Mouse (Mus musculus): ENCODE results near the gene Hmgn3. TPM values are rescaled to one million over a fixed set of nuclear protein-coding genes. Genes with fewer than 3 reads are reported as not detected.
"Not testable (repeated sequence)": the region's sequence is repeated elsewhere in the genome, so short reads cannot be mapped to it uniquely, and the experiment has no call there.

The Hmgn3 gene
- 1 to 10 TPM; 7.0 to 8.1 TPM for total RNA-seq (2021)
- long read RNA-seq, experiment 1, partial matches to known transcripts, result 1 of 13 reads
- long read RNA-seq, experiment 1, other reads (novel, unspliced or antisense), result 3 of 13 reads
- long read RNA-seq, experiment 2, transcript Hmgn3-202 (6 exons, 983 nt), result minor isoform, 7 of 30 reads
- long read RNA-seq, experiment 2, transcript Hmgn3-208 (2 exons, 560 nt), result minor isoform, 7 of 30 reads
- long read RNA-seq, experiment 2, transcript Hmgn3-201 (6 exons, 862 nt), result major isoform, 8 of 30 reads
- long read RNA-seq, experiment 2, partial matches to known transcripts, result 5 of 30 reads
- long read RNA-seq, experiment 2, other reads (novel, unspliced or antisense), result 1 of 30 reads

- DNase-seq, result peak; percentile 91
Observed at GRCm38 (mm10) chr9:83146446-83147188, at the start of gene Hmgn3. Gene Hmgn3, minus strand, starts transcription at chr9:83146685.

- no peak for DNase-seq
Observed at GRCm38 (mm10) chr9:83195765-83196164, 49.3 kb upstream of the Hmgn3 start.

- DNase-seq, result no peak
Observed at GRCm38 (mm10) chr9:83195007-83195406, 48.5 kb upstream of the Hmgn3 start.

- DNase-seq, result no peak
Observed at GRCm38 (mm10) chr9:83187752-83188151, 41.3 kb upstream of the Hmgn3 start.

GRCm38 (mm10) chr9:83145591-83146445 is 667 bp downstream of the Hmgn3 start:
- DNase-seq, result peak; percentile 55

- DNase-seq, result no peak
Observed at GRCm38 (mm10) chr9:83129831-83130230, 16.7 kb downstream of the Hmgn3 start.

- no peak for DNase-seq
Observed at GRCm38 (mm10) chr9:83127840-83128239, 18.6 kb downstream of the Hmgn3 start.

GRCm38 (mm10) chr9:83126482-83126881 is 20.0 kb downstream of the Hmgn3 start:
- DNase-seq, result not testable (repeated sequence)

GRCm38 (mm10) chr9:83119211-83119610 is 27.3 kb downstream of the Hmgn3 start:
- DNase-seq, result no peak

GRCm38 (mm10) chr9:83117486-83117885 is 29.0 kb downstream of the Hmgn3 start:
- DNase-seq, result no peak

- DNase-seq, result no peak
Observed at GRCm38 (mm10) chr9:83116774-83117474, 29.6 kb downstream of the Hmgn3 start.

GRCm38 (mm10) chr9:83115676-83116075 is 30.8 kb downstream of the Hmgn3 start:
- DNase-seq, result no peak

GRCm38 (mm10) chr9:83113800-83114217 is 32.7 kb downstream of the Hmgn3 start:
- no peak for DNase-seq

- DNase-seq, result no peak
Observed at GRCm38 (mm10) chr9:83112305-83112768, 34.1 kb downstream of the Hmgn3 start.

- no peak for DNase-seq
Observed at GRCm38 (mm10) chr9:83111789-83112188, 34.7 kb downstream of the Hmgn3 start.

- DNase-seq, result no peak
Observed at GRCm38 (mm10) chr9:83111117-83111686, 35.3 kb downstream of the Hmgn3 start.

GRCm38 (mm10) chr9:83110406-83111116 is 35.9 kb downstream of the Hmgn3 start:
- no peak for DNase-seq

- DNase-seq, result no peak
Observed at GRCm38 (mm10) chr9:83109705-83110104, 36.8 kb downstream of the Hmgn3 start.

- no peak for DNase-seq
Observed at GRCm38 (mm10) chr9:83108821-83109220, 37.7 kb downstream of the Hmgn3 start.

GRCm38 (mm10) chr9:83103785-83104184 is 42.7 kb downstream of the Hmgn3 start:
- DNase-seq, result no peak

- DNase-seq, result no peak
Observed at GRCm38 (mm10) chr9:83101691-83102090, 44.8 kb downstream of the Hmgn3 start.
